Mouse (Mus musculus): Measurements from ENCODE around the gene Gm44596. TPM values are rescaled to one million over a fixed set of nuclear protein-coding genes. Genes with fewer than 3 reads are reported as not detected.
"Not testable (repeated sequence)": the region's sequence is repeated elsewhere in the genome, so short reads cannot be mapped to it uniquely, and the experiment has no call there.

Gene Gm44596
- polyA plus RNA-seq, 1 experiment from 2014 or later: not detected

DNA sequence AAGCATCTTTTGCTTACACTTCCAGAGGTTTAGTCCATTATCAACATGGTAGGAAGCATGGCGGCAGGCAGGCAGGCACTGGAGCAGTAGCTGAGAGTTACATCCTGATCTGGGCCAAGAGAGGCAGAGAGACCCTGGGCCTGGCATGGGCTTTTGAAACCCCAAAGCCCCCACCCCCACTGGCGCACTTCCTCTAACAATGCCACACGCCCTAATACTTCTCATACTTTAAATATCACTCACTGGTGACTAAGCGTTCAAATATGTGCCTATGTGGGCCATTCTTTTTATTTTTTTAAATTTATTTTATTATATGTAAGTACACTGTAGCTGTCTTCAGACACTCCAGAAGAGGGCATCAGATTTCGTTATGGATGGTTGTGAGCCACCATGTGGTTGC is 8.8 kb upstream of the Gm44596 start:
- Histone ChIP-seq H3K9ac (ENCODE audit: low read length) (no peak overlapping the region), H3K9me3 (ENCODE audit: control insufficient read depth, low read length) (no peaks in the 10 kb centered on the region), H3K4me2 (ENCODE audit: low read depth, low read length, severe bottlenecking) (no peak overlapping the region), H3K27me3 (ENCODE audit: control insufficient read depth, insufficient read depth, low read length) (no peaks in the 10 kb centered on the region), H3K4me3 (ENCODE audit: low read depth, low read length) (no peak overlapping the region), H3K27ac (ENCODE audit: low read depth, low read length) (no peak overlapping the region), H3K36me3 (ENCODE audit: control insufficient read depth, insufficient read depth, low read length) (peaks cover 25% of the 10 kb centered on the region), H3K4me1 (replicated peaks; ENCODE audit: control insufficient read depth, insufficient read depth, low read length) (peaks cover 3% of the 10 kb centered on the region; the same call in 1 of the 2 replicates)
- no peak for ATAC-seq (replicated peaks; ENCODE audit: low FRiP score)
- DNase-seq (ENCODE audit: low spot score): no peak
- 94% methylated on average over 5 of the region's 5 CpGs for WGBS

GRCm38 (mm10) chr6:128370040-128370439 is 5.3 kb upstream of the Gm44596 start:
- no peak for ATAC-seq (replicated peaks; ENCODE audit: low FRiP score)
- H3K9ac ChIP-seq (ENCODE audit: low read length): no peak overlapping the region
- H3K9me3 ChIP-seq (ENCODE audit: control insufficient read depth, low read length): no peaks in the 10 kb centered on the region
- peaks cover 45% of the 10 kb centered on the region for H3K36me3 ChIP-seq (ENCODE audit: control insufficient read depth, insufficient read depth, low read length)
- H3K4me1 ChIP-seq (replicated peaks; ENCODE audit: control insufficient read depth, insufficient read depth, low read length): peaks cover 6% of the 10 kb centered on the region; the same call in 1 of the 2 replicates
- no peak overlapping the region for H3K4me3 ChIP-seq (ENCODE audit: low read depth, low read length)
- no peak overlapping the region for H3K27ac ChIP-seq (ENCODE audit: low read depth, low read length)
- H3K27me3 ChIP-seq (ENCODE audit: control insufficient read depth, insufficient read depth, low read length): no peaks in the 10 kb centered on the region
- H3K4me2 ChIP-seq (ENCODE audit: low read depth, low read length, severe bottlenecking): no peak overlapping the region
- WGBS: 94% methylated on average over 5 of the region's 5 CpGs
- no peak for DNase-seq (ENCODE audit: low spot score)

DNA sequence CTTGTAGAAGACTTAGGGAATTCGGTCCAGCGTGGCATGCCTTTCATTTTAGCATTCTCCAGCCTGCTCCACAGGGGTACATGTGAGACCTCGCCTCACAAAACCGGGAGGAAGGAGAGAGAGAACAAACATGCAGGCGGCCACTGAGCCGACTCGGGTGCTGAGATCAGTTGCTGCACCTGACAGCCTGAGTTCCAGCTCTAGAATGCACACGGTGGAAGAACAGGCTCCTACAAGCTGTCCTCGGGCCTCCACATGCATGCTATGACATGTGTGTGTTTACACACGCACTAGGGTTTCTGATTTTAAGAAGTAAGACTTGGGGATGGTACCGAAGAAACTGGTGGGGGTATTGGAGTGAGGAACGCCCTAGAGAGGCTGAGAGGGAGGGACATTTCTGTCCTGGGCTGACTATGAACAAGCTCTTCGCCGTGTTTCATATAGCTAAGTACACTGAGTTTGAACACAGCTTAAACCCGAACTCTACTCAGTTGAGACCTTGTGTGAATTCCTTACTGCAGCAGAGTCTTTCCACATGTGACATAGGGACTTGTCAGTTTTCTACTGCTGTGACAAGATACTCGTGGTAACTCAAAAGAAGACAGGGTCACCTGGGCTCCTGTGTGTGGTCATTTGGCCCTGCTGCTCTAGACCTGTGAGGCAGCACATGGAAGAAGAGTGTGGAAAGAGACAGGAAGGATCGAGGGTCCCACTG is 1.2 kb downstream of the Gm44596 start:
- Histone ChIP-seq H3K9me3 (ENCODE audit: control insufficient read depth, low read length) (no peaks in the 10 kb centered on the region), H3K4me3 (ENCODE audit: low read depth, low read length) (no peak overlapping the region), H3K4me2 (ENCODE audit: low read depth, low read length, severe bottlenecking) (no peak overlapping the region), H3K9ac (ENCODE audit: low read length) (no peak overlapping the region), H3K27me3 (ENCODE audit: control insufficient read depth, insufficient read depth, low read length) (no peaks in the 10 kb centered on the region), H3K4me1 (replicated peaks; ENCODE audit: control insufficient read depth, insufficient read depth, low read length) (peaks cover 7% of the 10 kb centered on the region; the same call in 1 of the 2 replicates), H3K27ac (ENCODE audit: low read depth, low read length) (no peak overlapping the region), H3K36me3 (ENCODE audit: control insufficient read depth, insufficient read depth, low read length) (peaks cover 19% of the 10 kb centered on the region)
- WGBS: 92% methylated on average over 17 of the region's 17 CpGs
- ATAC-seq (replicated peaks; ENCODE audit: low FRiP score) (no peak), DNase-seq (ENCODE audit: low spot score) (no peak)

- H3K4me2 ChIP-seq (ENCODE audit: low read depth, low read length, severe bottlenecking): no peak overlapping the region
- DNase-seq (ENCODE audit: low spot score) (no peak), ATAC-seq (replicated peaks; ENCODE audit: low FRiP score) (no peak)
- no peaks in the 10 kb centered on the region; the same call in 1 of the 2 replicates for H3K36me3 ChIP-seq (ENCODE audit: control insufficient read depth, insufficient read depth, low read length)
- WGBS: 86% methylated on average over 16 of the region's 16 CpGs
- H3K27ac ChIP-seq (ENCODE audit: low read depth, low read length): no peak overlapping the region
- H3K4me3 ChIP-seq (ENCODE audit: low read depth, low read length): no peak overlapping the region
- no peak overlapping the region for H3K9ac ChIP-seq (ENCODE audit: low read length)
- H3K27me3 ChIP-seq (ENCODE audit: control insufficient read depth, insufficient read depth, low read length): no peaks in the 10 kb centered on the region
- H3K4me1 ChIP-seq (replicated peaks; ENCODE audit: control insufficient read depth, insufficient read depth, low read length): peaks cover 6% of the 10 kb centered on the region; the same call in 1 of the 2 replicates
- H3K9me3 ChIP-seq (ENCODE audit: control insufficient read depth, low read length): no peaks in the 10 kb centered on the region
Observed at GRCm38 (mm10) chr6:128379636-128380035, 4.3 kb downstream of the Gm44596 start.

DNA sequence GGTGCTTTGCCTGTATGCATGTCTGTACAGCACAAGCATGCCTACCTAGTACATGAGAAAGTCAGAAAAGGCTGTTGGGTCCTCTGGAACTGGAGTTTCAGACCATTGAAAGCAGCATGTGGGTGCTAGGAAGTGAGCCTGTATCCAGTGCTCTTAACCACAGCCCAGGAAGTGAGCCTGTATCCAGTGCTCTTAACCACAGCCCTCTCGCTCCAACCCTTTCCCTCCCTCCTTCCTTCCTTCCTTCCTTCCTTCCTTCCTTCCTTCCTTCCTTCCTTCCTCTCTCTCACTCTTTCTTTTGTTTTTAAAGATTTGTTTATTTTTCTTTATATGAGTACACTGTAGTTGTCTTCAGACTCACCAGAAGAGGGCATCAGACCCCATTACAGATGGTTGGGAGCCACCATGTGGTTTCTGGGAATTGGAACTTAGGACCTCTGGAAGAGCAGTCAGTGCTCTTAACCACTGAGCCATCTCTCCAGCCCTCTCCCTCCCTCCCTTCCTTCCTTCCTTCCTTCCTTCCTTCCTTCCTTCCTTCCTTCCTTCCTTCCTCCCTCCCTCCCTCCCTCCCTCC is 5.4 kb downstream of the Gm44596 start:
- not testable (repeated sequence) for ATAC-seq (replicated peaks; ENCODE audit: low FRiP score); H3K4me1 ChIP-seq (replicated peaks; ENCODE audit: control insufficient read depth, insufficient read depth, low read length); H3K9me3 ChIP-seq (ENCODE audit: control insufficient read depth, low read length); DNase-seq (ENCODE audit: low spot score); H3K27me3 ChIP-seq (ENCODE audit: control insufficient read depth, insufficient read depth, low read length); H3K4me2 ChIP-seq (ENCODE audit: low read depth, low read length, severe bottlenecking); H3K36me3 ChIP-seq (ENCODE audit: control insufficient read depth, insufficient read depth, low read length); H3K4me3 ChIP-seq (ENCODE audit: low read depth, low read length); H3K27ac ChIP-seq (ENCODE audit: low read depth, low read length); H3K9ac ChIP-seq (ENCODE audit: low read length)
- WGBS: 80% methylated on average over 1 of the region's 1 CpGs

DNA sequence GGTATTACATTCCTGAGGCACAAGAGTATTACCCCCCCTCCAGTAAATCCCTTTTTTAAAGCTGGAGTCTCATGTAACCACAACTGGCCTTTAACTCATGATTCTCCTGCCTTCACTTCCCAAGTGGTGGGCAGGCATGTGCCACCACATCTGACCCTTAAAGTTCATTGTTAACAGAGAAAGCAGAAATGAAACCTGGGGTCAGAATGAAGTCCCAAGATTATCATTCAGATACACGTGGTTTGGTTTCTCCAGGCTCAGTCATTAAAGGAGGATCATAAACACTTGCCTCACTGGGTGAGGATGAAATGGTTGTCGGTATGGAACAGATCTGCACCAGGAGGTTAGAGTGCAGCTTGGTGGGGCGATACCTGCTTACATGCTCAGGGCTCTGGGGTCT is 6.0 kb downstream of the Gm44596 start:
- H3K4me3 ChIP-seq (ENCODE audit: low read depth, low read length): no peak overlapping the region
- 86% methylated on average over 3 of the region's 3 CpGs for WGBS

GRCm38 (mm10) chr6:128383752-128384151 is 8.4 kb downstream of the Gm44596 start:
- ATAC-seq (replicated peaks; ENCODE audit: low FRiP score) (no peak), DNase-seq (ENCODE audit: low spot score) (no peak)
- no peaks in the 10 kb centered on the region for H3K36me3 ChIP-seq (ENCODE audit: control insufficient read depth, insufficient read depth, low read length)
- no peak overlapping the region for H3K27ac ChIP-seq (ENCODE audit: low read depth, low read length)
- H3K4me1 ChIP-seq (replicated peaks; ENCODE audit: control insufficient read depth, insufficient read depth, low read length): no peaks in the 10 kb centered on the region
- no peak overlapping the region for H3K4me2 ChIP-seq (ENCODE audit: low read depth, low read length, severe bottlenecking)
- no peak overlapping the region for H3K4me3 ChIP-seq (ENCODE audit: low read depth, low read length)
- WGBS: 75% methylated on average over 7 of the region's 7 CpGs
- no peak overlapping the region for H3K9ac ChIP-seq (ENCODE audit: low read length)
- H3K9me3 ChIP-seq (ENCODE audit: control insufficient read depth, low read length): no peaks in the 10 kb centered on the region
- no peaks in the 10 kb centered on the region for H3K27me3 ChIP-seq (ENCODE audit: control insufficient read depth, insufficient read depth, low read length)

More for the DNA sequence above, 6.0 kb downstream of the Gm44596 start:
- H3K4me1 ChIP-seq (replicated peaks; ENCODE audit: control insufficient read depth, insufficient read depth, low read length): no peaks in the 10 kb centered on the region
- H3K9ac ChIP-seq (ENCODE audit: low read length): no peak overlapping the region
- H3K27ac ChIP-seq (ENCODE audit: low read depth, low read length): no peak overlapping the region
- ATAC-seq (replicated peaks; ENCODE audit: low FRiP score) (no peak), DNase-seq (ENCODE audit: low spot score) (no peak)
- H3K36me3 ChIP-seq (ENCODE audit: control insufficient read depth, insufficient read depth, low read length): no peaks in the 10 kb centered on the region; the same call in 1 of the 2 replicates
- H3K9me3 ChIP-seq (ENCODE audit: control insufficient read depth, low read length): no peaks in the 10 kb centered on the region
- no peaks in the 10 kb centered on the region for H3K27me3 ChIP-seq (ENCODE audit: control insufficient read depth, insufficient read depth, low read length)
- no peak overlapping the region for H3K4me2 ChIP-seq (ENCODE audit: low read depth, low read length, severe bottlenecking)

GRCm38 (mm10) chr6:128385026-128385425 is 9.7 kb downstream of the Gm44596 start:
- DNase-seq (ENCODE audit: low spot score) (no peak), ATAC-seq (replicated peaks; ENCODE audit: low FRiP score) (no peak)
- Histone ChIP-seq H3K27ac (ENCODE audit: low read depth, low read length) (no peak overlapping the region), H3K4me2 (ENCODE audit: low read depth, low read length, severe bottlenecking) (no peak overlapping the region), H3K36me3 (ENCODE audit: control insufficient read depth, insufficient read depth, low read length) (no peaks in the 10 kb centered on the region), H3K9me3 (ENCODE audit: control insufficient read depth, low read length) (no peaks in the 10 kb centered on the region), H3K4me3 (ENCODE audit: low read depth, low read length) (no peak overlapping the region), H3K4me1 (replicated peaks; ENCODE audit: control insufficient read depth, insufficient read depth, low read length) (no peaks in the 10 kb centered on the region), H3K9ac (ENCODE audit: low read length) (no peak overlapping the region), H3K27me3 (ENCODE audit: control insufficient read depth, insufficient read depth, low read length) (no peaks in the 10 kb centered on the region)
- 87% methylated on average over 1 of the region's 1 CpGs for WGBS

- no peaks in the 10 kb centered on the region for H3K36me3 ChIP-seq (ENCODE audit: control insufficient read depth, insufficient read depth, low read length)
- H3K27me3 ChIP-seq (ENCODE audit: control insufficient read depth, insufficient read depth, low read length): no peaks in the 10 kb centered on the region
- WGBS: 79% methylated on average over 1 of the region's 1 CpGs
- H3K4me3 ChIP-seq (ENCODE audit: low read depth, low read length): no peak overlapping the region
- H3K9ac ChIP-seq (ENCODE audit: low read length): no peak overlapping the region
- ATAC-seq (replicated peaks; ENCODE audit: low FRiP score) (no peak), DNase-seq (ENCODE audit: low spot score) (no peak)
- no peak overlapping the region for H3K27ac ChIP-seq (ENCODE audit: low read depth, low read length)
- no peaks in the 10 kb centered on the region for H3K9me3 ChIP-seq (ENCODE audit: control insufficient read depth, low read length)
- no peak overlapping the region for H3K4me2 ChIP-seq (ENCODE audit: low read depth, low read length, severe bottlenecking)
- H3K4me1 ChIP-seq (replicated peaks; ENCODE audit: control insufficient read depth, insufficient read depth, low read length): no peaks in the 10 kb centered on the region
Observed at GRCm38 (mm10) chr6:128389185-128389584, 13.9 kb downstream of the Gm44596 start.

All from forebrain, embryonic 11.5 days (tissue).